Mouse (Mus musculus) myocyte (in vitro differentiated cells): Measurements from ENCODE around the gene Hirip3.

Experiments
- CEBPB ChIP-seq: IDR thresholded peaks from 2 replicates; pipeline ENCODE4 v1.6.1; 2011; ENCODE audit warnings: mild to moderate bottlenecking, moderate library complexity; ENCODE audit not compliant: poor library complexity, insufficient read depth, severe bottlenecking
- E2F4 ChIP-seq: IDR thresholded peaks from one replicate; pipeline ENCODE4 v1.6.1; 2011; ENCODE audit warnings: mild to moderate bottlenecking, control low read depth, moderate library complexity; ENCODE audit not compliant: insufficient read depth
- MAX ChIP-seq: IDR thresholded peaks from one replicate; pipeline ENCODE4 v1.6.1; 2011; ENCODE audit warnings: low read depth, mild to moderate bottlenecking, control low read depth
- MYOD1 ChIP-seq, 3 experiments: IDR thresholded peaks; one replicate each; pipeline ENCODE4 v1.6.1; 2011; ENCODE audit warnings: control low read depth in 2 of 3, low read depth in 2 of 3, mild to moderate bottlenecking in 2 of 3, moderate library complexity in 1 of 3; ENCODE audit not compliant: insufficient read length in 2 of 3, control insufficient read depth in 1 of 3
- POLR2A ChIP-seq: IDR thresholded peaks from one replicate; pipeline ENCODE4 v1.6.1; 2011; ENCODE audit warnings: low read depth, mild to moderate bottlenecking, control low read depth, moderate library complexity; ENCODE audit not compliant: insufficient read length
- POLR2AphosphoS2 ChIP-seq: IDR thresholded peaks from one replicate; pipeline ENCODE4 v1.6.1; 2011; ENCODE audit warnings: low read depth, control low read depth; ENCODE audit not compliant: insufficient read length
- REST ChIP-seq: IDR thresholded peaks from one replicate; pipeline ENCODE4 v1.6.1; 2011; ENCODE audit warnings: mild to moderate bottlenecking, control low read depth, moderate library complexity; ENCODE audit not compliant: insufficient read depth, insufficient read length

DNA sequence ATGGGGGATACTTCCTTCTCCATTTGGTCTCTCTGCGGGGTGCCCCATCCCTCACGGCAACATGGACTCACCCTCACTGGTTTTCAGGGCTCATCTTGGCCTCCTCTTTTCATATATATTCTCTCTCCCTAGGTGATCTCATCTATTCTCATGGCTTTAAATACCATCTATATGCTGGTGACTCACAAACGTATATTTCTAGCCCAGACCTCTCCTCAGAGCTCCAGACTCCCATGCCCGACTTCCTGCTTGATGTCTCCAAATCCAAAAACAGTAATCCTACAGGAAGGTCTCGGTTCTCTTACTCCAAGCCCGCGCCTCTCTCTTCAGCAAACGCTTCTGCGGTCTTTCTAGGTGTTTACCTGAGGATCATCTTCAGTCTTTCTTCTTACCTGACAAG is 18.5 kb upstream of the Hirip3 start:
- TF ChIP-seq POLR2A, result no peak
- no peak for TF ChIP-seq CEBPB
- no peak for TF ChIP-seq MYOD1 (IDR thresholded peaks at IDR 0.05; ENCODE audit: control insufficient read depth in 1 of 3, insufficient read length in 2 of 3, low read depth in 2 of 3)
- no peak for TF ChIP-seq REST
- TF ChIP-seq E2F4, result no peak
- no peak for TF ChIP-seq MAX
- no peak for TF ChIP-seq POLR2AphosphoS2
